Mouse (Mus musculus) heart, postnatal 0 days (tissue): ENCODE results near the gene Map4k2.

Source experiments
- CTCF ChIP-seq: IDR thresholded peaks from 2 replicates; pipeline ENCODE4 v1.5.1; 2016; ENCODE audit warnings: antibody characterized with exemption, control low read depth, low read depth
- EP300 ChIP-seq: IDR thresholded peaks from 2 replicates; pipeline ENCODE4 v1.6.1; 2016; ENCODE audit warnings: antibody characterized with exemption, low read depth

DNA sequence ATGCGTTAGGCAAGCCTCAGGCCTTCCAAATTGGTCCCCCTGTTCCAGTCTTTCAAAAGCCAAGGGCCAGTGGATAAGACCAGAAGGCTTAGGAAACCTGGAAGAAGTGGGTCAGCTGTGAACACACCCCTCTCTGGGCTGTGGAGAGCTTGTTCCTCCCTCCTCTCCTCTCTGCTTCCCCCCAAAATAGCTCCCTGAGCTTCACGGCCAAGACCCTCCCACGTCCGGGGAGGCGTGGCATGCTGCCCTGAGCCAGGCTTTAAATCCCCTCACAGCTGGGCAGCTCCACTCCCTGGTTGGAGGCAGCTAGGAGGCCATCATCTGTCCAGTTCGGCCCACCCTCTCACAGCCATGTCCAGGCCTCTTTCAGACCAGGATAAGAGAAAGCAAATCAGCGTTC, 43.2 kb downstream of the Map4k2 start, which contains the start of gene Pygm:
- TF ChIP-seq CTCF (no peak), EP300 (no peak)
